In the genomic region with DNA sequence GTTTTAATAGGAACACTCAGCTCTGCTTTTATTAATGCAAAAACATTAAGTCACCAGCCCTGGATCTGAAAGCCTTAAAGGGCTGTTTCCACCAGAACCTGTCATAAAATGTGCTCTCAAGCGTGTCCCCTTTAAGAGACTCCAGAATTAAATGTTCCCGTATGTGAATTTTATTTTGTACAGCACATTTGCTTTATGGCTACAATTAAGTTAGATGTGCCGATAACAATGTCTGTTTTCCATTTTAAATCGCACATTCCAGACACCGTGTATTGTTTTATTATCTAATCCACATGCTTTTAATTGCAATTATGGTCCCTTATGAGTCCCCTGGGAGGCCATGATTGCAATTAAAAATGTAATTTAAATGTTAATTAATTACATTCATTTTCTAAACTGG, we compare ENCODE assay signal across 27 mouse cellular contexts.
A peak's percentile ranks its signal among the peaks of the same experiment; 100 is the strongest.
DNase-seq lines count a peak whose midpoint lies in the region; ATAC-seq lines count a peak whose summit lies in the region.
"Had no signal": no experiment of that assay in that cellular context is flagged by ENCODE, and none has a peak within 500 bp of the region (broad histone marks: within the 10 kb centered on the region; RNA-seq: fewer than 3 reads in every experiment).

No protein-coding gene starts in this region.

- DNase-seq in embryonic facial prominence, embryonic 11.5 days (ENCODE audit: low spot score) = peak; percentile 61
- no peak for DNase-seq in embryonic facial prominence, embryonic 10.5 days (ENCODE audit: low spot score)
- peak; percentile 53 for DNase-seq in midbrain, embryonic 14.5 days
- DNase-seq in midbrain, embryonic 11.5 days (ENCODE audit: low spot score, missing footprints) = no peak
- peak; percentile 9 for DNase-seq in telencephalon, adult 2 months (ENCODE audit: low read depth, low spot score)
- DNase-seq in frontal cortex, adult 2 months (ENCODE audit: extremely low spot score in 1 of 2, low spot score in 1 of 2) = no peak
- DNase-seq in cerebellum, adult 9-10 months = no peak
- DNase-seq: adrenal gland, postnatal 10 days; cerebellum, adult 11 months; cerebellum, postnatal 25 days; embryo, embryonic 11 days; gastrocnemius, adult 2 months; heart, postnatal 10 days; kidney, postnatal 4 days; layer of hippocampus, adult 9-11 months; left cerebral cortex, postnatal 4 days had no signal

- H3K4me3 ChIP-seq in embryonic facial prominence, embryonic 11.5 days (ENCODE audit: low read depth, low read length) = no peak overlapping the region
- H3K4me3 ChIP-seq in embryonic facial prominence, embryonic 10.5 days = no peak overlapping the region
- H3K4me3 ChIP-seq in midbrain, embryonic 14.5 days (replicated peaks; ENCODE audit: low read depth, low read length) = no peak overlapping the region
- no peak overlapping the region for H3K4me3 ChIP-seq in midbrain, embryonic 11.5 days (ENCODE audit: low read depth, low read length)
- H3K4me3 ChIP-seq in hindbrain, embryonic 16.5 days (ENCODE audit: low read length) = no peak overlapping the region
- H3K4me3 ChIP-seq: forebrain, embryonic 15.5 days; gastrocnemius, adult 2 months; intestine, embryonic 15.5 days; left cerebral cortex, adult 2 months; lung, embryonic 15.5 days; midbrain, embryonic 12.5 days had no signal

- H3K27me3 ChIP-seq in embryonic facial prominence, embryonic 11.5 days (ENCODE audit: control insufficient read depth, insufficient read depth, low read length) = no peaks in the 10 kb centered on the region
- H3K27me3 ChIP-seq in embryonic facial prominence, embryonic 10.5 days (replicated peaks; ENCODE audit: low read depth, poor library complexity, severe bottlenecking) = 0 out of 2 replicates have a peak, but pooled peaks cover 4% of the 10 kb centered on the region
- H3K27me3 ChIP-seq in midbrain, embryonic 14.5 days (ENCODE audit: control insufficient read depth, insufficient read depth, low read length) = no peaks in the 10 kb centered on the region
- H3K27me3 ChIP-seq in midbrain, embryonic 11.5 days (ENCODE audit: control insufficient read depth, insufficient read depth, low read length) = no peaks in the 10 kb centered on the region
- H3K27me3 ChIP-seq in hindbrain, embryonic 16.5 days (replicated peaks; ENCODE audit: control insufficient read depth, insufficient read depth, low read length) = no peaks in the 10 kb centered on the region
- H3K27me3 ChIP-seq: forebrain, embryonic 15.5 days; intestine, embryonic 15.5 days; lung, embryonic 15.5 days; Patski had no signal

- H3K9me3 ChIP-seq in embryonic facial prominence, embryonic 11.5 days (replicated peaks; ENCODE audit: control insufficient read depth, low read length) = no peaks in the 10 kb centered on the region
- H3K9me3 ChIP-seq in embryonic facial prominence, embryonic 10.5 days = no peaks in the 10 kb centered on the region
- H3K9me3 ChIP-seq in midbrain, embryonic 14.5 days (ENCODE audit: control insufficient read depth, low read length) = no peaks in the 10 kb centered on the region
- H3K9me3 ChIP-seq in midbrain, embryonic 11.5 days (ENCODE audit: control insufficient read depth, low read length) = no peaks in the 10 kb centered on the region
- H3K9me3 ChIP-seq in hindbrain, embryonic 16.5 days (ENCODE audit: control insufficient read depth, low read length) = no peaks in the 10 kb centered on the region
- H3K9me3 ChIP-seq: forebrain, embryonic 15.5 days; intestine, embryonic 15.5 days; lung, embryonic 15.5 days; midbrain, embryonic 12.5 days had no signal

- H3K9ac ChIP-seq in embryonic facial prominence, embryonic 11.5 days (replicated peaks; ENCODE audit: low read length) = no peak overlapping the region
- no peak overlapping the region for H3K9ac ChIP-seq in midbrain, embryonic 14.5 days (replicated peaks; ENCODE audit: low read length)
- no peak overlapping the region for H3K9ac ChIP-seq in midbrain, embryonic 11.5 days (ENCODE audit: low read length)
- H3K9ac ChIP-seq in hindbrain, embryonic 16.5 days (ENCODE audit: low read depth, low read length) = no peak overlapping the region
- H3K9ac ChIP-seq: forebrain, embryonic 15.5 days; intestine, embryonic 15.5 days; liver, embryonic 14.5 days; lung, embryonic 15.5 days; midbrain, embryonic 12.5 days had no signal

- H3K36me3 ChIP-seq in embryonic facial prominence, embryonic 11.5 days (replicated peaks; ENCODE audit: control insufficient read depth, insufficient read depth, low read depth, low read length) = no peaks in the 10 kb centered on the region
- no peaks in the 10 kb centered on the region for H3K36me3 ChIP-seq in embryonic facial prominence, embryonic 10.5 days (replicated peaks)
- H3K36me3 ChIP-seq in midbrain, embryonic 14.5 days (ENCODE audit: control insufficient read depth, insufficient read depth, low read length) = no peaks in the 10 kb centered on the region
- H3K36me3 ChIP-seq in midbrain, embryonic 11.5 days (ENCODE audit: control insufficient read depth, insufficient read depth, low read length) = no peaks in the 10 kb centered on the region
- H3K36me3 ChIP-seq in hindbrain, embryonic 16.5 days (ENCODE audit: control insufficient read depth, insufficient read depth, low read length) = no peaks in the 10 kb centered on the region
- H3K36me3 ChIP-seq: forebrain, embryonic 15.5 days; intestine, embryonic 15.5 days; lung, embryonic 15.5 days; midbrain, embryonic 12.5 days had no signal

- H3K27ac ChIP-seq in embryonic facial prominence, embryonic 11.5 days (replicated peaks; ENCODE audit: low read depth, low read length) = no peak overlapping the region
- H3K27ac ChIP-seq in embryonic facial prominence, embryonic 10.5 days (replicated peaks) = no peak overlapping the region
- H3K27ac ChIP-seq in midbrain, embryonic 14.5 days (replicated peaks; ENCODE audit: low read depth, low read length) = no peak overlapping the region
- H3K27ac ChIP-seq in midbrain, embryonic 11.5 days (ENCODE audit: low read depth, low read length) = no peak overlapping the region
- H3K27ac ChIP-seq in hindbrain, embryonic 16.5 days (ENCODE audit: low read depth, low read length) = no peak overlapping the region
- H3K27ac ChIP-seq: forebrain, embryonic 15.5 days; gastrocnemius, adult 2 months; intestine, embryonic 15.5 days; left cerebral cortex, adult 2 months; liver, embryonic 14.5 days; lung, embryonic 15.5 days; macrophage; midbrain, embryonic 12.5 days; stomach, postnatal 0 days had no signal

- H3K4me2 ChIP-seq in embryonic facial prominence, embryonic 11.5 days (ENCODE audit: low read depth, low read length) = no peak overlapping the region
- no peak overlapping the region for H3K4me2 ChIP-seq in midbrain, embryonic 14.5 days (ENCODE audit: low read length)
- no peak overlapping the region for H3K4me2 ChIP-seq in midbrain, embryonic 11.5 days
- no peak overlapping the region for H3K4me2 ChIP-seq in hindbrain, embryonic 16.5 days (ENCODE audit: low read length)
- H3K4me2 ChIP-seq: forebrain, embryonic 15.5 days; heart, embryonic 11.5 days; intestine, embryonic 15.5 days; lung, embryonic 15.5 days; midbrain, embryonic 12.5 days had no signal

- 54% methylated on average over 5 of the region's 5 CpGs for WGBS in embryonic facial prominence, embryonic 11.5 days
- whole genome bisulfite sequencing in embryonic facial prominence, embryonic 10.5 days = 77% methylated on average over 5 of the region's 5 CpGs
- WGBS in midbrain, embryonic 14.5 days = 68% methylated on average over 5 of the region's 5 CpGs
- WGBS in midbrain, embryonic 11.5 days = 89% methylated on average over 5 of the region's 5 CpGs
- 52% methylated on average over 5 of the region's 5 CpGs for WGBS in hindbrain, embryonic 16.5 days

- ATAC-seq in embryonic facial prominence, embryonic 11.5 days (replicated peaks; ENCODE audit: insufficient number of reproducible peaks, low FRiP score, low TSS enrichment, low read depth) = no peak
- ATAC-seq in midbrain, embryonic 14.5 days (ENCODE audit: low FRiP score, low TSS enrichment) = no peak
- ATAC-seq in midbrain, embryonic 11.5 days (ENCODE audit: low FRiP score) = no peak
- ATAC-seq in hindbrain, embryonic 16.5 days = 0 out of 2 replicates have a peak, but pooled peaks have one; percentile 25
- ATAC-seq: forebrain, embryonic 15.5 days; intestine, embryonic 15.5 days; Patski had no signal

- H3K4me1 ChIP-seq in embryonic facial prominence, embryonic 11.5 days (ENCODE audit: control insufficient read depth, insufficient read depth, low read length) = no peaks in the 10 kb centered on the region
- peaks cover 19% of the 10 kb centered on the region for H3K4me1 ChIP-seq in embryonic facial prominence, embryonic 10.5 days
- H3K4me1 ChIP-seq in midbrain, embryonic 14.5 days (ENCODE audit: control insufficient read depth, insufficient read depth, low read length) = peaks cover 8% of the 10 kb centered on the region; the same call in 1 of the 2 replicates
- no peaks in the 10 kb centered on the region for H3K4me1 ChIP-seq in midbrain, embryonic 11.5 days (ENCODE audit: control insufficient read depth, insufficient read depth, low read length)
- peaks cover 15% of the 10 kb centered on the region for H3K4me1 ChIP-seq in hindbrain, embryonic 16.5 days (ENCODE audit: control insufficient read depth, insufficient read depth, low read depth, low read length)
- H3K4me1 ChIP-seq: intestine, embryonic 15.5 days had no signal

Comparison
In these comparisons a context has a peak if more than half of its experiments do, and no peak if none do; other contexts are left out.
1. DNase-seq: peak in embryonic facial prominence, embryonic 11.5 days (single experiment), midbrain, embryonic 14.5 days (single experiment) and telencephalon, adult 2 months (single experiment); none in embryonic facial prominence, embryonic 10.5 days (single experiment), midbrain, embryonic 11.5 days (single experiment), frontal cortex, adult 2 months (0 of 2) and cerebellum, adult 9-10 months (single experiment).